ENCODE assay signal across 26 mouse cellular contexts in genomic region chr11:22759783-22760182, GRCm38 (mm10).
A peak's percentile ranks its signal among the peaks of the same experiment; 100 is the strongest.
DNase-seq lines count a peak whose midpoint lies in the region; ATAC-seq and TF ChIP-seq lines count a peak whose summit lies in the region.
"Had no signal": no experiment of that assay in that cellular context is flagged by ENCODE, and none has a peak within 500 bp of the region (broad histone marks: within the 10 kb centered on the region; RNA-seq: fewer than 3 reads in every experiment).

No protein-coding gene starts in this region.

- no peaks in the 10 kb centered on the region for H3K4me1 ChIP-seq in midbrain, embryonic 11.5 days (ENCODE audit: control insufficient read depth, insufficient read depth, low read length)
- H3K4me1 ChIP-seq in midbrain, embryonic 13.5 days (replicated peaks): no peaks in the 10 kb centered on the region
- peaks cover 0 to 3% of the 10 kb centered on the region in 2 experiments; a peak in 1 of 4 replicates for H3K4me1 ChIP-seq in MEL (ENCODE audit: control insufficient read depth in 1 of 2, insufficient read depth in 2 of 2, low read length in 2 of 2)
- H3K4me1 ChIP-seq: embryonic facial prominence, embryonic 13.5 days; embryonic facial prominence, embryonic 15.5 days; forebrain, embryonic 10.5 days; forebrain, embryonic 12.5 days had no signal

- no peaks in the 10 kb centered on the region for H3K79me2 ChIP-seq in MEL (ENCODE audit: control insufficient read depth, insufficient read depth, low read length, poor library complexity)

- no peak overlapping the region for H3K27ac ChIP-seq in midbrain, embryonic 11.5 days (ENCODE audit: low read depth, low read length)
- no peak overlapping the region for H3K27ac ChIP-seq in midbrain, embryonic 13.5 days
- H3K27ac ChIP-seq in MEL (ENCODE audit: control insufficient read depth, low read depth, low read length): no peak overlapping the region
- H3K27ac ChIP-seq: embryonic facial prominence, embryonic 13.5 days; embryonic facial prominence, embryonic 15.5 days; forebrain, embryonic 10.5 days; forebrain, embryonic 12.5 days had no signal

- no peak for TF ChIP-seq EP300 in MEL (IDR thresholded peaks at IDR 0.05; ENCODE audit: low read depth in 1 of 2, low read length in 2 of 2)

- DNase-seq in heart, adult 11 months: peak; percentile 51
- no peak for DNase-seq in heart, adult 9 months (ENCODE audit: low spot score in 2 of 2)
- DNase-seq in midbrain, embryonic 11.5 days (ENCODE audit: low spot score, missing footprints): peak; percentile 12
- DNase-seq in MEL (ENCODE audit: low read depth, low spot score): no peak
- DNase-seq: adrenal gland, adult 2 months; adrenal gland, postnatal 10 days; adrenal gland, postnatal 25 days; B cell, adult 2 months; cerebellum, adult 11 months; cerebellum, adult 18-20 months; cerebellum, adult 8-10 months; cerebellum, adult 9-11 months; cerebellum, postnatal 14 days; cerebellum, postnatal 36 days; embryo, embryonic 11 days had no signal

- ATAC-seq in midbrain, embryonic 11.5 days (ENCODE audit: low FRiP score): no peak
- no peak for ATAC-seq in midbrain, embryonic 13.5 days
- ATAC-seq: CD4-positive, CD25-positive, alpha-beta regulatory T cell, adult 4 months; forebrain, embryonic 14.5 days; forebrain, embryonic 16.5 days had no signal

- H3K36me3 ChIP-seq in midbrain, embryonic 11.5 days (ENCODE audit: control insufficient read depth, insufficient read depth, low read length): no peaks in the 10 kb centered on the region
- no peaks in the 10 kb centered on the region for H3K36me3 ChIP-seq in midbrain, embryonic 13.5 days
- H3K36me3 ChIP-seq in MEL (ENCODE audit: control insufficient read depth in 1 of 2, insufficient read depth in 2 of 2, low read length in 2 of 2): no peaks in the 10 kb centered on the region; a peak in 1 of 4 replicates
- H3K36me3 ChIP-seq: embryonic facial prominence, embryonic 13.5 days; embryonic facial prominence, embryonic 15.5 days; forebrain, embryonic 10.5 days; forebrain, embryonic 12.5 days; G1E had no signal

- no peak overlapping the region for H3K9ac ChIP-seq in midbrain, embryonic 11.5 days (ENCODE audit: low read length)
- no peak overlapping the region for H3K9ac ChIP-seq in midbrain, embryonic 13.5 days (replicated peaks)
- H3K9ac ChIP-seq in MEL (ENCODE audit: control insufficient read depth, low read depth, low read length, poor library complexity, severe bottlenecking): no peak overlapping the region
- H3K9ac ChIP-seq: embryonic facial prominence, embryonic 13.5 days; embryonic facial prominence, embryonic 15.5 days; forebrain, embryonic 12.5 days had no signal

- no peak overlapping the region for H3K4me2 ChIP-seq in midbrain, embryonic 11.5 days
- H3K4me2 ChIP-seq in midbrain, embryonic 13.5 days (replicated peaks): no peak overlapping the region
- H3K4me2 ChIP-seq: embryonic facial prominence, embryonic 13.5 days; embryonic facial prominence, embryonic 15.5 days; forebrain, embryonic 12.5 days had no signal

- TF ChIP-seq RAD21 in MEL (IDR thresholded peaks at IDR 0.05; ENCODE audit: low read depth, low read length): no peak

- no peaks in the 10 kb centered on the region for H3K27me3 ChIP-seq in midbrain, embryonic 11.5 days (ENCODE audit: control insufficient read depth, insufficient read depth, low read length)
- H3K27me3 ChIP-seq in midbrain, embryonic 13.5 days: no peaks in the 10 kb centered on the region
- H3K27me3 ChIP-seq in MEL (ENCODE audit: control insufficient read depth in 1 of 2, insufficient read depth in 2 of 2, low read length in 2 of 2): no peaks in the 10 kb centered on the region
- H3K27me3 ChIP-seq: CH12.LX; embryonic facial prominence, embryonic 13.5 days; embryonic facial prominence, embryonic 15.5 days; forebrain, embryonic 12.5 days had no signal

- H3K4me3 ChIP-seq in midbrain, embryonic 11.5 days (ENCODE audit: low read depth, low read length): no peak overlapping the region
- no peak overlapping the region for H3K4me3 ChIP-seq in midbrain, embryonic 13.5 days (replicated peaks)
- no peak overlapping the region for H3K4me3 ChIP-seq in MEL (ENCODE audit: control insufficient read depth in 1 of 2, insufficient read depth in 1 of 2, low read depth in 2 of 2, low read length in 2 of 2)
- H3K4me3 ChIP-seq: embryonic facial prominence, embryonic 13.5 days; embryonic facial prominence, embryonic 15.5 days; erythroblast, embryonic 14.5 days; forebrain, embryonic 10.5 days; forebrain, embryonic 12.5 days had no signal

- TF ChIP-seq CTCF in MEL (IDR thresholded peaks at IDR 0.05 in 2 of 3, conservative IDR thresholded peaks at IDR 0.05 in 1 of 3; ENCODE audit: control insufficient read depth in 1 of 3, insufficient read depth in 1 of 3, low read depth in 2 of 3, low read length in 3 of 3, poor library complexity in 1 of 3, severe bottlenecking in 1 of 3): no peak

- TF ChIP-seq POLR2A in MEL (IDR thresholded peaks at IDR 0.05; ENCODE audit: control insufficient read depth in 1 of 2, insufficient read depth in 1 of 2, low read depth in 1 of 2, low read length in 2 of 2, poor library complexity in 1 of 2): no peak

- WGBS in midbrain, embryonic 11.5 days: 80% methylated on average over 4 of the region's 4 CpGs
- WGBS in midbrain, embryonic 13.5 days: 92% methylated on average over 3 of the region's 4 CpGs

- no peaks in the 10 kb centered on the region for H3K9me3 ChIP-seq in midbrain, embryonic 11.5 days (ENCODE audit: control insufficient read depth, low read length)
- H3K9me3 ChIP-seq in midbrain, embryonic 13.5 days: no peaks in the 10 kb centered on the region
- H3K9me3 ChIP-seq in MEL (replicated peaks; ENCODE audit: insufficient read depth, low read length): no peaks in the 10 kb centered on the region
- H3K9me3 ChIP-seq: embryonic facial prominence, embryonic 13.5 days; embryonic facial prominence, embryonic 15.5 days; forebrain, embryonic 10.5 days; forebrain, embryonic 12.5 days; G1E had no signal

TF ChIP-seq in MEL, 35 proteins besides CTCF, POLR2A, EP300 and RAD21:
- TF ChIP-seq POLR2AphosphoS2 (IDR thresholded peaks at IDR 0.05; ENCODE audit: low read length) (peak; percentile 63; the same call in 1 of the 2 replicates), USF2 (IDR thresholded peaks at IDR 0.05; ENCODE audit: borderline replicate concordance in 1 of 2, insufficient read depth in 1 of 2, low read depth in 1 of 2, low read length in 2 of 2) (no peak), ZNF384 (IDR thresholded peaks at IDR 0.05; ENCODE audit: low read depth, low read length) (peak; percentile 58; the same call in 1 of the 2 replicates), SMC3 (IDR thresholded peaks at IDR 0.05; ENCODE audit: low read depth, low read length) (peak; percentile 17; the same call in 1 of the 2 replicates)
TF ChIP-seq in MEL: peak in this region for 3.

Comparison
In these comparisons a context has a peak if more than half of its experiments do, and no peak if none do; other contexts are left out.
1. DNase-seq: peak in heart, adult 11 months (single experiment) and midbrain, embryonic 11.5 days (single experiment); none in heart, adult 9 months (0 of 2) and MEL (single experiment).